Mouse (Mus musculus) subcutaneous adipose tissue, adult 2 months (tissue): ENCODE measurements around the gene Chrdl2. TPM values are rescaled to one million over a fixed set of nuclear protein-coding genes. Genes with fewer than 3 reads are reported as not detected.

ENCODE experiments used
- polyA plus RNA-seq: library from polyadenylated mRNA; depleted of rRNA; stranded (reverse); fragments of >200 nt; gene quantifications from 2 replicates; pipeline ENCODE4 v1.2.3, GENCODE M21; 2012; ENCODE audit warnings: low replicate concordance; rRNA removed

The Chrdl2 gene
- 0.07 and 46.7 TPM in 2 replicates for polyA plus RNA-seq

GRCm38 (mm10) chr7:100005790-100006189, at the start of gene Chrdl2:
Gene Chrdl2 (plus strand): TSS chr7:100006172.

GRCm38 (mm10) chr7:99980132-99980591, 25.8 kb upstream of the Chrdl2 start, which contains the start of gene Rnf169:
Gene Rnf169 (minus strand): TSS chr7:99980448.

Other genes starting within 250 kb of the Chrdl2 start
- gene Olfr521, start 242.7 kb upstream of the Chrdl2 start, polyA plus RNA-seq: not detected in 2 replicates
- 2.0 and 3.7 TPM in 2 replicates for gene Neu3, start 177.8 kb upstream of the Chrdl2 start, polyA plus RNA-seq
- gene Xrra1, start 147.1 kb upstream of the Chrdl2 start, polyA plus RNA-seq: 0.28 and 0.44 TPM in 2 replicates
- gene Spcs2, start 142.7 kb upstream of the Chrdl2 start, polyA plus RNA-seq: 23.1 and 43.5 TPM in 2 replicates
- gene Rnf169, start 25.7 kb upstream of the Chrdl2 start, polyA plus RNA-seq: 4.0 and 8.5 TPM in 2 replicates
- 5.2 and 11.5 TPM in 2 replicates for gene Pold3, start 115.4 kb downstream of the Chrdl2 start, polyA plus RNA-seq
- gene Lipt2, start 153.1 kb downstream of the Chrdl2 start, polyA plus RNA-seq: 7.0 and 11.8 TPM in 2 replicates
- gene Kcne3, start 170.3 kb downstream of the Chrdl2 start, polyA plus RNA-seq: 11.4 and 18.2 TPM in 2 replicates
- 2.1 and 3.4 TPM in 2 replicates for gene Pgm2l1, start 221.2 kb downstream of the Chrdl2 start, polyA plus RNA-seq